Mouse (Mus musculus) right cerebral cortex, adult 2 months (tissue): ENCODE measurements around the gene Pogz.

Experiments
- DNase-seq, 2 experiments: peaks; one replicate each; pipeline ENCODE4 v3.0.0; 2021 to 2022; ENCODE audit warnings: low spot score in 2 of 2

Pogz gene

DNA sequence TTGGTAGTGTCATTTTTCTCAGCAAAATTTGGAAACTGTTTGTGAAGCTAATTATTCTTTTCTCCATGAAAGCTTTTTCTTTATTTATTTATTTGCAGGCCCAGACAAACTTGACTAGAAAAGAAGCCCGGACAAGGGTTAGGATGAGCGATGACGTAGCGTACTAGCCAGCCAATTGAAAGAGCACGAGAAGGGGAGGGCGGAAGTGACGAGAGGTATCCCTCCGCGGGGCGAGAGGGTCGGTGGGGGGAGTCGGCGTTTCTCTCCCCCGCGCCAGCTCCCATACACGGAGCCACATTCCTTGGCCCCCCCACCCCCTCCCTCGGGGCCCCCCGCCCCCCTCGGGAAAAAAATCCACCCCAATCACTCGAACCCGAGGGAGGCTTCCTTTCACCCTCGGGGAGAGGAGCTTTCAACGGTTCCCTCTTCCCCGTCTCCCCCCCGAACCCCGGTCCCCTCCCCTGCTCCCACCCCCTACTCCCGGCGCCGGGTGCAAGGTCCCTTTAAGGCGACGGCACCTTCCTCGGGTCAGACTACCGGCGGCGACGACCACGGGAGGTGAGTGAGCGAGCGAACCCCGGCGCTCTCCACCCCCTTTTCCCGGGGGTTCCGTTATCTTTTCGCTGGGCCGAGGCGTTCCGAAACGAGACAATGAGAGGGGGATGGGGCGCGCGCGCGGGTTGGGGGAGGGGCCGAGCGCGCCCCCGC, at the start of gene Pogz:
Pogz (plus strand) TSS at position 385 of the 708 bp plus-strand sequence.
- peak; percentile 95 to 96 for DNase-seq

DNA sequence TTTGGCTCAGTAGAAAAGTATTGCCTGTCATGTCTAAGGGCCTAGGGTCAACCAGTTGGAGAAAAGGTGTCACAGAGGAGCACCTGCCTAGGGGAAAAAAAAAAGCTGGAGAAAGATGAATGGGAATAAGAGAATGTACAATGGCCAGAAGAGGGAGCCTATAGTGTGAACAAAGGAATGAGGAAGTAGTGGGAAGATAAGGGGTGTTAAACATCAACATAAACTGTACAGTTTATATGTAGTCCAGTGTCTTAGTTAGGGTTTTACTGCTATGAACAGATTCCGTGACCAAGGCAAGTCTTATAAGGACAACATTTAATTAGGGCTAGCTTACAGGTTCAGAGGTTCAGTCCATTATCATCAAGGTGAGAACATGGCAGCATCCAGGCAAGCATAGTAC, 48.3 kb upstream of the Pogz start:
- no peak for DNase-seq

DNA sequence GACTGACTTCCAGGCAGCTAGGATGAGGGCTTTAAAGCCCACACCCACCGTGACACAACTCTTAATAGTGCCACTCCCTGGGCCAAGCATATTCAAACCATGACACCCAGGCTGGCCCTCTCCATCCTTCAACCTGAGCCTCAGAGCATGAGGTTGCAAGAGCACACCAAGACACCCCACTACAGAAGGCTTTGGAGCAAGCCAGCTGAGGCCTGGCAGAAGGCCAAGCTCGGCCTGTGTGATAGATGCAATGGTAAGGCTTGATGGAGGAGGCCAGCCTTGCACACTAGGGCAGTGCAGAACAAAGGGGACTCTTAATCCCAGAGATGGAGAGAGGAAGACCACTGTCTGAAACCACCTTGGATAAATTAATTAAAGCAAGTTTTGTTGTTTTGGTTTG, 47.9 kb upstream of the Pogz start:
- no peak for DNase-seq

DNA sequence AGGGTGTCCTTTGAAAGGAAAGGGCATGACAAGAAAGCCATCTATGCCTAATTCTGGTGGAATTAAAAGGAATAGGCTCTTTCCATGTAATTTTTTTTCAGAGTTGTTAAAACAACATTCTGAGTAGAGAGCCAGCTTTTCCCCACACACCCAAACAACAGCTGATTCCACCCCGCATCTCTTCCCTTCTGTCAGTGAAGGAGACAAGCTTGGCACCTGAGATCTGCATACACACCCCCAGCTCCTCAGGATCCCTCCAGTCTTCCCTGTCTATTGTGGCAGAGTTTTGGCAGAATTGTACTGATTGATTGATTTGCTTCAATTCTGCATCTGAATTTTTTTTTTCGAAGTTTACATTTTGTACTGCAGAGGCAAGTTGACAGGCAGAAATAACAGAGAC, 45.1 kb upstream of the Pogz start:
- DNase-seq = peak in 1 of 2 experiments; percentile 22

DNA sequence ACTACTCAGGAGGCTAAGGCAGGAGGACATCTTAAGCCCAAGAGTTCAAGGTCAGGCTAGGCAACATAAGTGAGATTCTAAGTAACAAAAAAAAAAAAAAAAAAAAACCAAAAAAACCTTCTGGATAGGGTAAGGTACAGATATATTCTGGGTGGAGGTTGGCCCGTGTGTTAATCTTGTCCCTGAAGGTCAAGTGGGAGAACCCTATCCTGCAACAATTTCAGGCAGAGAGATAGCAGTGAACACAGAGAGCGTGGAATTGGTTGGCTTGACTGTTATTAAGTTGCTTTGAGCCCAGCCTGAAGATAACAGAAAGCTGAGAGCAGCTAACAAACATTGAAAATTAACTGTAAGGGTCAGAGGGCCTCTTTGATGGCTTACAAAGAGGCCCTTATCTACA, 43.7 kb upstream of the Pogz start:
- DNase-seq = no peak

DNA sequence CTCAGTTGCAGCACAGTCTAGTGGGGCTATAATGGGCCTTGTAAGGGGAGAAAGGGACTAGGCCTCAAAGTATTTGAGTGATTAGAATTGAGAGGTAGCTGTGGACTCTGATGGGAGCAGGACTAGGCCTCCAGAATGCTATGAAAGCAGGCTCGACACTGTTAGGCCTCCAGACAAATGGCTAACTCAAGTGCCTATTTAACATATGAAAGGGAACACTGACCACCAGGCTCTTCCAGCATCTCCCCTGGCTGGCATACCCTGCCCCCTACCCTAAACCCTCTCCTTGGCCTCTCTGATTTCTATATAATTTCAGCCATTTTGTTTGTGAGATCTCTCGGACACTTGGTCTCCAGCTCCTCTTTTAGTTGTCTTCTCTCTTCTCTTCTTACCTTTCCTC, 43.0 kb upstream of the Pogz start:
- no peak for DNase-seq

DNA sequence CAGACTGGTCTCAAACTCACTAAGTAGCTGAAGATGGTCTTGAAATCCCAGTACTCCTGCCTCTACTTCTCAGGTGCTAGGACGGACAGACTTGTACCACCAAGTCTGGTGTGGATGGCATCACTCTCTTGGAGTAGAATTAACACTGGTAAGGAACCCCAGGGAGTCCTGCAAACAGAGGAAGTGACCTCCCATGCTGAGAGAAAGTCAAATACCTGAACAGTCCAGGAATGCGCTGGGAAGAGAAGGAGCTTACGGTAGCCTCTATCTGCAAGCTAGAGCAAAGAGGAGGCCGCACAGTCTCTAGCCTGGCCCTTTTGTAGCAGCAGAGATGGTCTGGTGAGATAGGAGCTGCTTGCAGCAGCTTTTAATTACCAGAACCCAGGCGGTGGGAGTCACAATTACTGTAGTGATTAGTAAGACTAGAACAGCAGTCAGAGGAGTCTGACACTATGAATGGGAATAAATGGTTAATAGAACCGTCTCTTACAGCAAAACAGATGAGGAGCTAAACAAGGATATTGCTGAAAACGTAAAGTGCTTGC, 41.7 kb upstream of the Pogz start:
- DNase-seq = no peak

DNA sequence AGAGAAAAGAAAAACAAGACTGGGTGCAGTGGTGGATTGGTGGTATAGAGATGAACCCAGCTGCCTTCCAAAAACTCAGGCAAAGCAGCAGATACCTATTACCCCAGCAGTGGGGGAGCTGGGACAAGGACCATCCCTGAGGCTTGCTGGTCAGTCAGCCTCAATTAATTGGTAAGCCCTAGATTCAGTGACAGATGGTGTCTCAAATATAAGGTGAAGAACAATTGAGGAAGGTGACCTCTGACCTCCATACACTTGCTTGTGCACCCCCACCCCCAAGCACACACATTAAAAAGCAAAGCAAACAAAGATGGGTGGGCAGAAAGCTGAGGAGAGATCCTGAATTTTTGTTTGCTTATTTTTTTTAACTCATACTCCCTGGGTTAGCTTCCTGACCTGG, 41.2 kb upstream of the Pogz start:
- no peak for DNase-seq

DNA sequence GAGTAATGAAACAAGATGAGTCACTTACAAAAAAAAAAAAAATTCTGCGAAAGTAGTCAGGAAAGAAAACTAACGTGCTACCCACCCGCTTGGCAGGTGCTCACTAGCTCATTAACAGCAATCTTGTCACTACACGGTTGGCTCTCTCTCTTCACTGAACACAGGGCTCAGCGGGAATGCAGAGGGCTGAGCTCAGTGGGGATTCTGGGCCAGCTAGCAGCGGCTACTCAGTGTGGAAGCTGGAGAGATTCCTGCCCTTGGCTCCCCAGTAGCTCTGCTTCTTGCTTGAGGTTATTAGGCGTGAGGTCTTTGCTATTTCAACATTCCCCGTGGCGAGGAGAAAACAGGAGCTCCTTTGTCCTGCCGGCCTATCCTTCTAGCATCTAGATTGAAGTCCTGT, 33.2 kb upstream of the Pogz start:
- no peak for DNase-seq

DNA sequence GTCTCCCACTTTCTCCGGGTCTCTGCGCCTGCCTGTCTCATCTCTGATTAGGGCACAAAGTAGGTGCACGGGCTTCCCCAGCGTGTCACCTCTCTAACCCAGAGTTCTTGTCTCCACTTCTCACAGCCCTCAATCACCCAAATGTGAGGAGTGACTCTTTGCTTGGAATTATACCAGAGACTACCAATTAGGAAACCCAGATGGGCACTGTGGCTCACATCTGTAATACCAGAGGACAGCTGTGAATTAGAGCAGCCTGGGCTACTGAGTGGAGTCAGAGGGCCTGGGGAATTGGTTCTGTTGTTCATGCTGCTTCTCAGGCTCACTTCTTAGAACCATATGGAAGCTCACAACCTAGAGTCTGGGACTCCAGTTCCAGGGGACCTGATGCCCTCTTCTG, 32.4 kb upstream of the Pogz start:
- DNase-seq = no peak

DNA sequence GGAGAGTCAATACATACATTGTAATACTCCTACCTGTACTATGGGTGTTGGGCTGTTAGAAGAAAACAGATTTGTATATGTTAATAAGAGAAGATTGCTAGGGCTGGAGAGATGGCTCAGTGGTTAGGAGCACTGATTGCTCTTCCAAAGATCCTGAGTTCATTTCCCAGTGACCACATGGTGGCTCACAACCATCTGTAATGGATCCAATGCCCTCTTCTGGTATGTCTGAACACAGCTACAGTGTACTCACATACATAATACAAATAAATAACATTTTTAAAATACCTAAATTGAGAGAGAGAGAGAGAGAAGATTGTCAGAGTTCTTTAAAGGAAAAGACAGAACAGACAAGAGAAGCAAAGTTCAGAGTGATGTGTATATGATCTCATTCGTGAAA, 29.1 kb upstream of the Pogz start:
- DNase-seq = no peak

DNA sequence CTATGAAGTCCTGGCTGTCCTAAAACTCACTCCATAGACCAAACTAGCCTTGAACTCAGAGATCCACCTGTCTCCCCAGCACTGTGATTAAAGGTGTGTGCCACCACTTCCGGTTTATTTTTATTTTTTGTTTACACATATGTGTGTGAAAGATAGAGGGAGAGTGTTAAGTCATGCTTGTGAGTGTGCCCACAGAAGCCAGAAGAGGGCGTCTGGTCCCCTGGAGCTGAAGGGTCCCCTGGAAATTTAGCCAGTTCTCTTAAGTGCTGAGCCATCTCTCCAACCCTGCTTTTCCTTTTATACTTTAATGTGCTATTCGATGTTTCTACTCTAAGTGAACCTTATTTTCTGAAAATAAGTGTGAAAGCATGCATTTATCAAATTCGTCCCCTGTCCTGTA, 25.7 kb upstream of the Pogz start:
- no peak for DNase-seq

DNA sequence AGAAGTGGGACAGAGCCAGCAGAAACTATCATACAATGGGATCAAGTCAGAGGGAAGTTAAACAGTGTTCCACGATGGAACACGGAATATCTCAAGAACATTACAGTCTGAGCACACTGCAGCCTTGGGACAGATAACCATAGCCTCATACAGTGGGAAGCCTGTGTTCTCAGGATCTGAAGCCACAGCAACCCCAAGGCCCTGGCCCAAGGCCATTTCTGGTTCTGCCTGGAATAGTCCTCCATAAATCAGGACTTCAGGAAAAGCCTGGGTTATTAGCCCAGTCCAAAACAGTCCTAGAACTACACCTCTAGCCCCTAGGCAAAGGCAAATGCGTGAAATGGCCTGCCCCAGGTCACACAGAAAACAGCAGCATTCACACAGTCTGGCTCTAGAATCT, 23.7 kb upstream of the Pogz start:
- DNase-seq = no peak

DNA sequence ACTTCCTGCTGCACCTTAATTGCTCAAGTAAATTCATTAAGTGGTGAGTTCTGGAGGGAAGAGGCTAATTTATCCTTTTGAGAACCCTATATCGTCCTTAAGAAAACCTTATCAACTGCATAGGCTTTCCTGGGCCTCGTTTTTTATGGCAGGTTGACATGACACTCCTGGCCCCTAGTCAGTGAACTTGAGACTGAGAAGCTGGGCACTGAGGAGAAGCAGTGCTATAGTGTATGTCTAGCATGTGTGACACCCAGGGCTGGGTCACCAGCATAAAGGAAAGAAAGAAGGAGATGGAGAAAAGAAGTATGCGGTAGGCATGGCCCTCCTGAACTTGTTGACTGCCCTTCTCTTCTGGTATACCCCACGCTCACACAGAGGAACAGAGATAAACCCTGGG, 23.3 kb upstream of the Pogz start:
- DNase-seq = no peak

DNA sequence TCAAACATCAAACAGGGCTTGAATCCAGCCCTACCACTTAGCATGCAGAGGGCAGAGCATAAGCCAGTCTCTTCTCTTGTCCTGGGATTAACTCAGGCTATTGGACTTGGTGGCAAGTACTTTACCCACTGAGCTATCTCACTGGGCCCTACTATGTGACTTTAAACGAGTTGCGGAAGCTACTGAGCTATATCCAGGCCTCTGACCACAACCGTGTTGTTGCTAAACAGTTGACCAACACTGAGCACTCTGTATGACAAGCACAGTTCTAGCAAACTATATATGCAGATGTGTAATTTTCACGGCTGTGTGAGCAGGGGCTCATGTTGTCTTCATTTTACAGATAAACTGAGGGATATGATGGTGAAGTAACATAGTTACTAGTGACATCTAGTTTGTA, 22.7 kb upstream of the Pogz start:
- no peak for DNase-seq

DNA sequence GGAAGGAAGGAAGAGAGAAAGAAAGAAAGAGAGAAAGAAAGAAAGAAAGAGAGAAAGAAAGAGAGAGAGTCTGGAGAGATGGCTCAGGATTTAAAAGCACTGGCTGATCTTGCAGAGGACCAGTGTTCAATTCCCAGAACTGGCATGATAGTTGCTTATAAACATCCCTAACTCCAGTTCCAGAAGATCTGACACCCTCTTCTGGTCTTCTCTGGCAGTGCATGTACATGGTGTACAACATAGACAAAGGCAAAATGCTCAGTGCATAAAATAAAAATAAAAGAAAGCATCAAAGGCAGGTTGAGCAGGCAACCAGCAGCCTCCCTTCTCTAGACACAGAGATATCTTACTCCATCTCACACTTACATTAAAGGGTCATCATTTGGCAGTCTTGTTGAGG, 21.8 kb upstream of the Pogz start:
- DNase-seq = no peak

DNA sequence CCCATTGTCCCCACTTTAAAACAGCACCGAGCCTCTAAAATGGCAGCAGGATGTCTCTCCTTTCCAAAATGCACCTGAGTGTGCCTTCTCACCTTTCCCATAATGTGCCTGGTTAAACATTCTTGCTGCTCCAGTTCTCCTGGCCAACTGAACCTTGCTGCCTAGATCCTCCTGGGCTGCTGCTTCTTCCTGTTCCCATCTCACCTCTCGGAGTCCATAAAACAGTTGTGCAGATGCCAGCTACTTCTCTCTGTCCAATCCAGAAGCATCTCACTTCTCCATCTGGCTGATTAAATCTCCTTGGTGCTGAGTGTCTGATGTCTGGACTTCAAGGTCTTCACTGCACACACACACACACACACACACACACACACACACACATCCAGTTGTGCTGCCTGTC, 19.6 kb upstream of the Pogz start:
- no peak for DNase-seq

DNA sequence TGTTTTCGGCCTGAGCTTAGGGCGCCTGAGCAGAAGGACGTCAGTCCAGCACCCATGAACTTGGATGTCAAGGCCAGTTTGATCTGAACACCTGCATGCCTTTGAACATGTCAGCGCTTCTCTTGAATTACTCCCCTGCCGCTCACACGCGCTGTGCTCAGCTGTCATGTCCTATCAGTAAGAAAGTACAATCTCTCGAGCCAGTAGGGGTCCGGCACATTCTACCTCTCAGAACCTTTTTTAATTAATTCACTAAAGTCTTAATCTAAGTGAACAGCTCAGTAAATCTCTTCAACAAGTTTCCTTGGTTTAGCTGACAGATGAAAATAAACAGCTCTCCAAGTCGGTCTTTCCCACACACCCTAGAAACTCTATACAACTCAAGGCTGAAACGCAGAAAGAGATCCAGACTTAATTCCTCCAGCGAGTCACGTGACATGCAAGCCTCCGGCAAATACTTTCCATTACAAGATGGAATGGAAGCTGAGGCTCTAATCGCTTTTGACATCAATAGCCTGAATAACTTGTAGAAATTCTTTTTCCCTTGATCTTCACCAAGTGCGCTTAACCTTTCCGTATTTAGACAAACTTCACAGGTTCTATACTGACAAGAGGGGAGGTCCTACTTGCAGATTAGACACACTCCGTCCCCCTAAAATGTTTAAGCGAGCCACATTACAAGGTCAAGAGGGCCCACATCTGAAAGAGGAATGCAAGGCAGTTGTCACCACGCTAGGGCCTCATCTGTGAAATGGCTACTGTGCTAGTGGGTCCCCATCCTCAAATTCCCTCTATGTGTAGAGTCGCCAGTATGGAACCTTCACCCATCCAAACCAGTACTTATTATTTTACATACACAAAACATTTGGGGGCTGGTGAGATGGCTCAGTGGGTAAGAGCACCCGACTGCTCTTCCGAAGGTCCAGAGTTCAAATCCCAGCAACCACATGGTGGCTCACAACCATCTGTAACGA, 17.6 kb upstream of the Pogz start:
- no peak for DNase-seq

DNA sequence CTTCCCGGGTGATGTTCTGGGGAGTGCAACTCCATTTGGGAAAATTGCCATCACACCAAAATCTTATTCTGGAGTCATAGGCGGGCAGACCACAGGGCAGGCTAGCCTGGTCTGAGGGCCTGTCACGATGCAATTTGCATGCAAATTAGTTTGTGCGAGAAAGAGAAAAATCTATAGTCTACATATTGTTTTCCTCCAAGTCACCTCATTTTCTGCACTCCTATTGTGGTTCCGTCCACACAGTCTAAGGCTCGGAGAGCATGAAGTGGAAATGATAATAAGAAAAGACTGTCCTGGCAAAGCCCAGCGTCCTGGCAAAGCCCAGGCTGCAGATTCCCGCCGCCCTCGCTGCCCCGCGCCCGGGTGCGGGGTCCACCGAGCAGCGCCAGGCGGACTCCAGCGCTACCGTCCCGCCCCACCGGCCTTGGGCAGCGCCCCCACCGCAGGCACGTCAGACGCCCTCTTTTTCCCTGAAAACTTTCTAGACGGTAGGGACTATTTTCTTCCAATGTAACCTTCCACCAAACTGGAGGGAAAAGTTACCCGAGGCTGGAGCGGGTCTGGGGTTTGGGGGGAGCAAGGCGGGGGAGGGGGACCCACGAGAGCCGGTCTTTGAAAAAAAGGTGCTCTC, 16.2 kb upstream of the Pogz start:
- peak; percentile 7 to 22 for DNase-seq

DNA sequence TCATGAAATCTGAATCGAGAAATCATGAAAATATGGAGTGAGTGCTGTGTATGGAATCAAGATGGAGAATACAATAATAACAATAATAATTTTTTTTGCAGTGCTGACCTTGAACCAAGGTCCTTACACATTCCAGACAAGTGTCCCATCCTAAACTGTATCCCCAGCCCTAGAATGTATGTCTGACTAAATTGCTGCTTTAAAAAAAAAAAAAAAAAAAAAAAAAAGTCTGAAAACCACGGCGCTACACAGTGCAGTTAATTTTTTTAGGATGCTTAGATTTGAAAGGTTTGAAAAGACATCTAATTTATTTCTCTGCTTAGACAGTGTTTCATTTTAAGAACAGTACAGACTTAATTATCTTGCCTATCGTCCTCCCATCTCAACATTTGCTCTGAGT, 15.3 kb upstream of the Pogz start:
- no peak for DNase-seq

DNA sequence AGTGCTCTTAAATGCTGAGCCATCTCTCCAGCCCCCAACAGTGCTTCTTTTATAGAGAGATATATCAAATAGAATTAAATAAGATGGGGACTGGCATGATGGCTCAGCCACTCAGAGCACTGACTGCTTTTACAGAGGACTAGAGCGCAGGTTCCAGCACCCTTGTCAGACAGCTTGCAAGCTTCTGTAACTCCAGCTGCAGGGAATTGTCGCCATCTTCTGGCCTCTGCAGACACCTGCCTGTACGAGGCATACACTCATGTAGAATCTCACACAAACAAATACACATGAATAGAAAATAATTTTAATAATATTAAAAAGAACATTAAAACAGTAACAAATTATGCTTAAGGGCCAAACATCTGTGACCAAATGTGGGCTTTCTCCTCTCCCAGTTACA, 13.3 kb upstream of the Pogz start:
- no peak for DNase-seq

DNA sequence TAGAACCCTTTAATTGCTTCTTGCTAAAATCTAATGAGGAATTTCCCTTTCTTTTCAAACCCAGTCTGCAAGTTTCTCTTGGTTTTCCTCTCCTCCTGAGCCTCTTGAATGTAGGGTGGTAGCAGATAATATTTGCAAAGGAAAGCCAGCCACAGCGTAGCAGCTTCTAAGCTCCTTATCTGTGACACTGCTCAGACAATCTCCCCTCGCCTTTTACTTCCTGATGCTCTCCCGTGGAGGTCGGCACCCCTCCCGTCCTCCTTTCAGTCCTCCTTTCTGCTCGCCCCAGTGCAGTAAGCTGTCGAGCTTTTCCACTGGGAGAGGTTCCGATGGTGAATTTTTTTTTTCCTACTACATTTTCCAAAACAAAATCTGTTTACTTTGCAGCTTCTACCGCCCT, 5.3 kb upstream of the Pogz start:
- DNase-seq = no peak
